Mouse (Mus musculus) lung, adult 10 weeks (tissue): ENCODE measurements around the gene Senp7. TPM values are rescaled to one million over a fixed set of nuclear protein-coding genes. Genes with fewer than 3 reads are reported as not detected.

ENCODE experiments used
- polyA plus RNA-seq: library from polyadenylated mRNA; stranded (reverse); fragments of 350-450 nt; fragmentation: Illumina TruSeq; extraction: RNeasy Lipid Tissue Mini Kit (QIAGEN cat#74804); gene quantifications from one replicate; pipeline ENCODE4 v1.2.3, GENCODE M21; 2014; ENCODE audit warnings: low read depth, low replicate concordance; ENCODE audit not compliant: insufficient read depth

The Senp7 gene
- polyA plus RNA-seq = 5.5 TPM

DNA sequence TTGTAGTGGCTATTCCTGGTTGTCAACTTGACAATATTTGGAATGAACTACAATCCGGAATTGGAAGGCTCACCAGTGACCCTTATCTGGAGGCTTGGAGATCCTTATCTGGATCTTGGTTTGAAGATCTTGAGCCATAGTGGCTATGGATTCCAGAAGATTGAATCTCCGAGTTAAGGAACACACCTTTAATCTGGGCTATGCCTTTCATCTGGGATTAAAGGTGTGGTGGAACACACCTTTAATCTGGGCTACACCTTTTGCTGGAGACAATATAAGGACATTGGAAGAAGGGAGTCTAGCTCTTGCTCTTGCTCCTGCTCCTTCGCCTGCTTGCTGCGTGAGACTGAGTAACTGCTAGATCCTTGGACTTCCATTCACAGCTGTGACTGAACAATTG lies at the start of gene Senp7:
Gene Senp7 (plus strand): TSS at position 301 of the 400 bp plus-strand sequence.

DNA sequence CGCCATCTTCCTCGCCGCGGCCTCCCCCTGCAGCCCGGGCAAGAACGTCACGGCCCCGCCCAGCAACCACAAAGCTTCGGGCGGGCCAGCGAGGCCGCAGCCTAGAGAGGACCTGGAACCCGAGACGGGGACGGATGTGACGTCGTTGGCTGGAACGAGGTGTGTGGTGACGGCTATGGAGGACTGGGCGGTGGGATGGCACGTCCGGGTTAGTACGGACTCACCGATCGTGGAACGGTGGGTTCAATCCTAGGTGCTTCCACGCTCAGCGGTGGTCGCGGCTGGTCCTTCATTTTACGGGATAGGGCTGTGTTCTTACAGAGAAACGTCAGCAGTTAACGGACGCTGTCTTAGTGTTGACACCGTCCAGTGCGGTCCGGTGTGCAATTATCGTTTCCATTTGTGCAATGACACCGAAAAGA lies 18.5 kb upstream of the Senp7 start, which contains the start of gene Pcnp:
Gene Pcnp (minus strand): TSS at position 79 of the 422 bp plus-strand sequence.

DNA sequence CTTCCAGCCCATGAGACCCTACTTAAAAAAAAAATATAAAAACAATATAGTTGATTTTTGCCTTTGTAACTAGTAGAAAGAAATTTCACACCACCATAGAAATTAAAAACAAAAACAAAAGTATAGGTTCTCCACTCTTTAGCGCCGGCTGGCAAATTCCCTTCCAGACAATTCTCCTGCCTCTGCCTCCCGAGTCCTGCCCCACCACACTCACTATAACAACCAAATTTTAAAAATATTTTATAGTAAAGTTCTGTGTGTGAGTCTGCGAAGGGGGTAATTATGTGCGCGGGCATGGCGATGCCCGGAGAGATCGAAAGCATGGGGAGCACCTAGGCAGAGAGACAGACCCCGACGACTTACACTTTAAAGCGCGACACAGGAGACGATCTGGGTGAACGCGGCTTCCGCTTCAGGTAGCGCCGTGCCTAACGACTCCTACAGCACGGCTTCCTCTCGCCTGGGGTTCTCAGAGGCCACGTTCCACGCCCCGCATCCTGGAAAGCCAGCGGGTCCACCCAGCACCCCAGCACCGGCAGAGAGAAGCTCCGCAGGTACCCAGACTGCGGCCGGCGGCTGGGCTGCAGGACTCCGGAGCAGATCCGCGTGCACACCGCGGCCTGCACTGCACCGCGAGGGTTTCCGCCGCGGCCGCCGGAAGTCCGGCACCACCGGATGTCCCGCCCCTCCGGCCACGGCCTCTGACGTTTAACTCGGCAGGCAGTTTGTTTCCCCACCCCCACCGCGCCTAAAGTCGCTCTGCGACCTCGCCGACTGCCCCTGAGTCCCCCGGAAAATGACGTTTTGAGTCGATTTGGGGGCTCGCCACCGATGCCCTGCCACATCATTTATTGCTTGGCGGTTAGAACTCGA lies 10.8 kb upstream of the Senp7 start, which contains the start of gene Trmt10c:
Gene Trmt10c (minus strand): TSS at position 682 of the 873 bp plus-strand sequence.

DNA sequence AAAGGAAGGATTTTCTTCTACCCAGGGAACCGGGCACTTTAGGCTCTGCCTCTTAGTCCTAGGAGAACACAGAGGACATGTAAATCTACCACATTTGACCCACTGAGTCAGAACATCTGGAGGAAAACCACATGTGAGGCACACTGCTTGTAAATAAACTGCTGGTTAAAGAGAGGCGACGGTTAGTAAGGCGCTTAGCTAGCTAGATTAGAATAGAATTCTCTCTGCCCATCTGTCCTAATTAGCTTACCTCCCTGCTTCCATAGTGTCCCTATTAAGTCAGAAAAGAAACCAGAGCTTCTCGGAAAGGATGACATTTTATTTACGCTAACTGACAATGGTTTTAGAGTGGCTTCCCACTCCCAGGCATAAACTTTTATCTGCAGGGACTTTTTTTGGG lies 155.9 kb downstream of the Senp7 start, which contains the start of gene Impg2:
Gene Impg2 (plus strand): TSS at position 263 of the 400 bp plus-strand sequence.

Other genes starting within 250 kb of the Senp7 start
- gene Nfkbiz, start 209.4 kb upstream of the Senp7 start, polyA plus RNA-seq = 7.6 TPM
- 3.0 TPM for gene Nxpe3, start 153.1 kb upstream of the Senp7 start, polyA plus RNA-seq
- 1.4 TPM for gene Cep97, start 113.5 kb upstream of the Senp7 start, polyA plus RNA-seq
- 852 TPM for gene Rpl24, start 82.1 kb upstream of the Senp7 start, polyA plus RNA-seq
- gene Zbtb11, start 74.5 kb upstream of the Senp7 start, polyA plus RNA-seq = 6.5 TPM
- gene Pcnp, start 18.6 kb upstream of the Senp7 start, polyA plus RNA-seq = 88.2 TPM
- gene Trmt10c, start 10.5 kb upstream of the Senp7 start, polyA plus RNA-seq = 7.2 TPM
- 0.12 TPM for gene Impg2, start 156.0 kb downstream of the Senp7 start, polyA plus RNA-seq